Mouse (Mus musculus) liver, embryonic 14.5 days (tissue): ENCODE data around the gene Pabpn1l.

Experiments
- CTCF ChIP-seq: IDR thresholded peaks from 2 replicates; pipeline ENCODE4 v1.5.1; 2016; ENCODE audit warnings: antibody characterized with exemption, low read depth, control low read depth
- EP300 ChIP-seq: IDR thresholded peaks from 2 replicates; pipeline ENCODE4 v1.6.1; 2016; ENCODE audit warnings: antibody characterized with exemption, low read depth

- TF ChIP-seq CTCF (no peak), EP300 (no peak)
Measured at GRCm38 (mm10) chr8:122575286-122575685, 47.3 kb downstream of the Pabpn1l start.
